Comparison of ENCODE assay signal across 12 mouse cellular contexts in genomic region chr6:56917578-56918368, GRCm38 (mm10). TPM values are rescaled to one million over a fixed set of nuclear protein-coding genes. Genes with fewer than 3 reads are reported as not detected.
DNase-seq lines count a peak whose midpoint lies in the region; ATAC-seq and TF ChIP-seq lines count a peak whose summit lies in the region.
"Had no signal": no experiment of that assay in that cellular context is flagged by ENCODE, and none has a peak within 500 bp of the region (broad histone marks: within the 10 kb centered on the region; RNA-seq: fewer than 3 reads in every experiment).

No protein-coding gene starts in this region.

- no peak for ATAC-seq in heart, embryonic 14.5 days (ENCODE audit: insufficient number of reproducible peaks, insufficient read depth, low FRiP score, low read depth)
- no peak; the same call in 1 of the 2 replicates for ATAC-seq in heart, embryonic 16.5 days (replicated peaks; ENCODE audit: extremely low read depth, insufficient read depth, low FRiP score)
- ATAC-seq in megakaryocyte progenitor cell, adult 5-6 weeks (replicated peaks; ENCODE audit: poor library complexity), result peak; percentile 29

- H3K79me2 ChIP-seq in MEL (ENCODE audit: control insufficient read depth, insufficient read depth, low read length, poor library complexity), result peaks cover 68% of the 10 kb centered on the region

- no peak for TF ChIP-seq POLR2A in MEL (IDR thresholded peaks at IDR 0.05; ENCODE audit: control insufficient read depth in 1 of 2, insufficient read depth in 1 of 2, low read depth in 1 of 2, low read length in 2 of 2, poor library complexity in 1 of 2)

- TF ChIP-seq RAD21 in MEL (IDR thresholded peaks at IDR 0.05; ENCODE audit: low read depth, low read length), result no peak

- H3K9me3 ChIP-seq in heart, embryonic 14.5 days (ENCODE audit: control insufficient read depth, low read length), result no peaks in the 10 kb centered on the region
- no peaks in the 10 kb centered on the region for H3K9me3 ChIP-seq in MEL (replicated peaks; ENCODE audit: insufficient read depth, low read length)
- H3K9me3 ChIP-seq in heart, embryonic 16.5 days (replicated peaks; ENCODE audit: control insufficient read depth, low read length), result 0 out of 2 replicates have a peak, but pooled peaks cover 2% of the 10 kb centered on the region
- H3K9me3 ChIP-seq: embryonic facial prominence, embryonic 13.5 days had no signal

- 40% methylated on average over 12 of the region's 12 CpGs for WGBS in heart, embryonic 14.5 days
- 39% methylated on average over 12 of the region's 12 CpGs for WGBS in heart, embryonic 16.5 days

- H3K4me1 ChIP-seq in heart, embryonic 14.5 days (ENCODE audit: control insufficient read depth in 2 of 2, insufficient read depth in 2 of 2, low read length in 2 of 2), result peaks cover 18 to 42% of the 10 kb centered on the region in 2 experiments
- H3K4me1 ChIP-seq in MEL (ENCODE audit: control insufficient read depth in 1 of 2, insufficient read depth in 2 of 2, low read length in 2 of 2), result peaks cover 43 to 62% of the 10 kb centered on the region in 2 experiments
- peaks cover 31% of the 10 kb centered on the region for H3K4me1 ChIP-seq in heart, embryonic 16.5 days (ENCODE audit: control insufficient read depth, insufficient read depth, low read length)

- H3K4me3 ChIP-seq in heart, embryonic 14.5 days (ENCODE audit: control insufficient read depth in 1 of 2, insufficient read depth in 1 of 2, low read depth in 1 of 2, low read length in 2 of 2), result no peak overlapping the region
- peak overlapping the region; percentile 28 to 47 for H3K4me3 ChIP-seq in MEL (ENCODE audit: control insufficient read depth in 1 of 2, insufficient read depth in 1 of 2, low read depth in 2 of 2, low read length in 2 of 2)
- H3K4me3 ChIP-seq in heart, embryonic 16.5 days (ENCODE audit: low read length), result no peak overlapping the region
- H3K4me3 ChIP-seq: embryonic facial prominence, embryonic 13.5 days had no signal

- H3K9ac ChIP-seq in heart, embryonic 14.5 days (ENCODE audit: low read length), result 0 out of 2 replicates have a peak overlapping the region, but pooled peaks have one; percentile 21
- peak overlapping the region; percentile 59 for H3K9ac ChIP-seq in MEL (ENCODE audit: control insufficient read depth, low read depth, low read length, poor library complexity, severe bottlenecking)
- no peak overlapping the region for H3K9ac ChIP-seq in heart, embryonic 16.5 days (ENCODE audit: low read length)
- H3K9ac ChIP-seq: embryonic facial prominence, embryonic 13.5 days had no signal

- H3K36me3 ChIP-seq in heart, embryonic 14.5 days (ENCODE audit: control insufficient read depth, insufficient read depth, low read length), result no peaks in the 10 kb centered on the region
- H3K36me3 ChIP-seq in MEL (ENCODE audit: control insufficient read depth in 1 of 2, insufficient read depth in 2 of 2, low read length in 2 of 2), result peaks cover 0 to 80% of the 10 kb centered on the region in 2 experiments; a peak in 2 of 4 replicates
- H3K36me3 ChIP-seq in heart, embryonic 16.5 days (ENCODE audit: control insufficient read depth, insufficient read depth), result no peaks in the 10 kb centered on the region
- H3K36me3 ChIP-seq: embryonic facial prominence, embryonic 13.5 days had no signal

- intact Hi-C loops in left cerebral cortex, postnatal 10 days (cut with DNase I), result no loop called here

- peak; percentile 87 to 91 for TF ChIP-seq EP300 in MEL (IDR thresholded peaks at IDR 0.05; ENCODE audit: low read depth in 1 of 2, low read length in 2 of 2)

- H3K27ac ChIP-seq in heart, embryonic 14.5 days (replicated peaks in 1 of 2; ENCODE audit: control insufficient read depth in 1 of 2, insufficient read depth in 1 of 2, low read depth in 2 of 2, low read length in 2 of 2), result peak overlapping the region; percentile 29 to 60
- H3K27ac ChIP-seq in MEL (ENCODE audit: control insufficient read depth, low read depth, low read length), result peak overlapping the region; percentile 99
- peak overlapping the region; percentile 10 for H3K27ac ChIP-seq in heart, embryonic 16.5 days (ENCODE audit: low read length)
- H3K27ac ChIP-seq: embryonic facial prominence, embryonic 13.5 days; kidney, postnatal 0 days had no signal

- H3K27me3 ChIP-seq in heart, embryonic 14.5 days (ENCODE audit: control insufficient read depth, insufficient read depth, low read length), result no peaks in the 10 kb centered on the region
- no peaks in the 10 kb centered on the region for H3K27me3 ChIP-seq in MEL (ENCODE audit: control insufficient read depth in 1 of 2, insufficient read depth in 2 of 2, low read length in 2 of 2)
- no peaks in the 10 kb centered on the region for H3K27me3 ChIP-seq in heart, embryonic 16.5 days (ENCODE audit: control insufficient read depth, insufficient read depth, low read length)
- H3K27me3 ChIP-seq: embryonic facial prominence, embryonic 13.5 days had no signal

- peak overlapping the region; percentile 27 for H3K4me2 ChIP-seq in heart, embryonic 14.5 days (ENCODE audit: low read length)
- peak overlapping the region; percentile 8; the same call in 1 of the 2 replicates for H3K4me2 ChIP-seq in heart, embryonic 16.5 days (ENCODE audit: low read depth, low read length)
- H3K4me2 ChIP-seq: embryonic facial prominence, embryonic 13.5 days had no signal

- DNase-seq in heart, postnatal 4 days, result no peak
- peak; percentile 81 for DNase-seq in MEL (ENCODE audit: low read depth, low spot score)
- no peak for DNase-seq in left cerebral cortex, postnatal 10 days (ENCODE audit: extremely low spot score in 1 of 2, low spot score in 2 of 2)
- DNase-seq in right cerebral cortex, postnatal 4 days, result no peak
- DNase-seq in right cerebral cortex, postnatal 36 days (ENCODE audit: low spot score in 2 of 2), result no peak
- DNase-seq: gastrocnemius, postnatal 10 days had no signal

- TF ChIP-seq CTCF in MEL (IDR thresholded peaks at IDR 0.05 in 2 of 3, conservative IDR thresholded peaks at IDR 0.05 in 1 of 3; ENCODE audit: control insufficient read depth in 1 of 3, insufficient read depth in 1 of 3, low read depth in 2 of 3, low read length in 3 of 3, poor library complexity in 1 of 3, severe bottlenecking in 1 of 3), result no peak

TF ChIP-seq in MEL, 35 proteins besides CTCF, POLR2A, EP300 and RAD21 (continues in another document):
- no peak for TF ChIP-seq POLR2AphosphoS2 (IDR thresholded peaks at IDR 0.05; ENCODE audit: low read length)
- TF ChIP-seq NRF1 (IDR thresholded peaks at IDR 0.05; ENCODE audit: insufficient read depth, low read depth, low read length, poor library complexity, severe bottlenecking), result no peak
- no peak for TF ChIP-seq CHD1 (IDR thresholded peaks at IDR 0.05; ENCODE audit: low read depth, low read length)
- peak; percentile 72 for TF ChIP-seq MAZ (IDR thresholded peaks at IDR 0.05; ENCODE audit: low read depth, low read length)
- no peak for TF ChIP-seq TBP (IDR thresholded peaks at IDR 0.05; ENCODE audit: low read depth, low read length)
- TF ChIP-seq TCF12 (IDR thresholded peaks at IDR 0.05; ENCODE audit: low read depth, low read length), result peak; percentile 88
- no peak for TF ChIP-seq POLR2AphosphoS5 (IDR thresholded peaks at IDR 0.05; ENCODE audit: borderline replicate concordance, low read depth, low read length)
- TF ChIP-seq GATA1 (IDR thresholded peaks at IDR 0.05; ENCODE audit: low read depth, low read length), result peak; percentile 86
- peak; percentile 78 for TF ChIP-seq ZNF384 (IDR thresholded peaks at IDR 0.05; ENCODE audit: low read depth, low read length)
- TF ChIP-seq HCFC1 (IDR thresholded peaks at IDR 0.05; ENCODE audit: low read depth, low read length), result peak; percentile 25; the same call in 1 of the 2 replicates
- TF ChIP-seq KAT2A (conservative IDR thresholded peaks at IDR 0.05; ENCODE audit: low read depth, low read length), result no peak; the same call in 1 of the 2 replicates
- 0 out of 2 replicates have a peak, but pooled peaks have one; percentile 23 for TF ChIP-seq MEF2A (IDR thresholded peaks at IDR 0.05; ENCODE audit: extremely low read depth, insufficient replicate concordance, low read depth, low read length, poor library complexity, severe bottlenecking)
- peak; percentile 58; the same call in 1 of the 2 replicates for TF ChIP-seq MYC (IDR thresholded peaks at IDR 0.05; ENCODE audit: low read depth, low read length)
- TF ChIP-seq ETS1 (IDR thresholded peaks at IDR 0.05; ENCODE audit: low read depth, low read length), result peak; percentile 91

RNA-seq across cellular contexts. Expression of gene Nt5c3, which starts 6.0 kb away (rescaled TPM):
- polyA plus RNA-seq in heart, embryonic 14.5 days (2014; fragmentation: Nextera tagmentation; extraction: Ambion mirVana), result 72.8 and 74.8 TPM in 2 replicates
- total RNA-seq in heart, postnatal 4 days (2021), result 10 to 100 TPM; 44.1 to 46.9 TPM
- total RNA-seq in MEL (2012; rRNA removed), result 59.2 and 65.0 TPM in 2 replicates
- polyA plus RNA-seq in MEL (2012; ENCODE audit: insufficient read depth in 1 of 2, insufficient read length in 2 of 2, low read depth in 1 of 2, low replicate concordance in 2 of 2, missing spikeins in 1 of 2), result 10 to 100 TPM in 1 of 2 experiments, not detected in 1; 71.1 TPM
- 70.6 and 77.0 TPM in 2 replicates for polyA plus RNA-seq in heart, embryonic 16.5 days (2015; fragmentation: Nextera tagmentation; extraction: Ambion mirVana)
- 87.8 and 89.5 TPM in 2 replicates for total RNA-seq in megakaryocyte progenitor cell, adult 5-6 weeks (2015)
- 51.0 and 57.2 TPM in 2 replicates for total RNA-seq in megakaryocyte progenitor cell, adult 5-6 weeks (2017)
- 10 to 100 TPM; 57.4 to 65.7 TPM for total RNA-seq in left cerebral cortex, postnatal 10 days (2021)

RNA-seq across cellular contexts. Expression of gene Vmn1r4, which starts 6.0 kb away (rescaled TPM):
- polyA plus RNA-seq in heart, embryonic 14.5 days (2014; fragmentation: Nextera tagmentation; extraction: Ambion mirVana), result 0.09 and 0.19 TPM in 2 replicates
- total RNA-seq in heart, postnatal 4 days (2021), result under 1 TPM in 1 of 2 experiments, not detected in 1; 0.12 TPM
- 0.26 and 0.27 TPM in 2 replicates for total RNA-seq in MEL (2012; rRNA removed)
- under 1 TPM in 1 of 2 experiments, not detected in 1; 0.21 TPM for polyA plus RNA-seq in MEL (2012; ENCODE audit: insufficient read depth in 1 of 2, insufficient read length in 2 of 2, low read depth in 1 of 2, low replicate concordance in 2 of 2, missing spikeins in 1 of 2)
- 0.16 TPM in 2 replicates for polyA plus RNA-seq in heart, embryonic 16.5 days (2015; fragmentation: Nextera tagmentation; extraction: Ambion mirVana)
- total RNA-seq in megakaryocyte progenitor cell, adult 5-6 weeks (2015), result 0.29 and 0.37 TPM in 2 replicates
- 0.54 and 0.58 TPM in 2 replicates for total RNA-seq in megakaryocyte progenitor cell, adult 5-6 weeks (2017)
- under 1 TPM; 0.55 to 0.60 TPM for total RNA-seq in left cerebral cortex, postnatal 10 days (2021)

RNA-seq across cellular contexts. Expression of gene Vmn1r5, which starts 52.3 kb away (rescaled TPM):
- not detected in 2 replicates for polyA plus RNA-seq in heart, embryonic 14.5 days (2014; fragmentation: Nextera tagmentation; extraction: Ambion mirVana)
- not detected for total RNA-seq in heart, postnatal 4 days (2021)
- not detected in 2 replicates for total RNA-seq in MEL (2012; rRNA removed)
- polyA plus RNA-seq in MEL (2012; ENCODE audit: insufficient read depth in 1 of 2, insufficient read length in 2 of 2, low read depth in 1 of 2, low replicate concordance in 2 of 2, missing spikeins in 1 of 2), result not detected
- not detected in 2 replicates for polyA plus RNA-seq in heart, embryonic 16.5 days (2015; fragmentation: Nextera tagmentation; extraction: Ambion mirVana)
- not detected in 2 replicates for total RNA-seq in megakaryocyte progenitor cell, adult 5-6 weeks (2015)
- total RNA-seq in megakaryocyte progenitor cell, adult 5-6 weeks (2017), result not detected in 2 replicates
- not detected for total RNA-seq in left cerebral cortex, postnatal 10 days (2021)
- total RNA-seq: gastrocnemius, postnatal 10 days had no signal
- polyA plus RNA-seq: embryonic facial prominence, embryonic 13.5 days; kidney, postnatal 0 days; limb, embryonic 14.5 days had no signal

Comparison
In these comparisons a context has a peak if more than half of its experiments do, and no peak if none do; other contexts are left out.
1. H3K27ac ChIP-seq: peak in every context shown above with its lines; median percentile 99 in MEL; 44 in heart, embryonic 14.5 days; 10 in heart, embryonic 16.5 days.
2. H3K4me3 ChIP-seq: peak in MEL (2 of 2); none in heart, embryonic 14.5 days (0 of 2) and heart, embryonic 16.5 days (single experiment).